Mouse (Mus musculus) c-Kit-negative CD71-positive TER-119-positive erythroid progenitor cells, embryonic 14.5 days (primary cell): Measurements from ENCODE around the gene Ly75.

Source experiments
- DNase-seq: peaks from one replicate; pipeline ENCODE4 v3.0.0-alpha.2; 2013; ENCODE audit warnings: low read depth, low spot score

Gene Ly75

GRCm38 (mm10) chr2:60382858-60383669 lies at the start of gene Ly75:
Gene Ly75 (minus strand): TSS chr2:60383303.
- no peak for DNase-seq

GRCm38 (mm10) chr2:60430315-60431021 lies 47.4 kb upstream of the Ly75 start:
- DNase-seq = no peak

- DNase-seq = peak; percentile 40
These were observed 35.0 kb upstream of the Ly75 start for GRCm38 (mm10) chr2:60418075-60418474.

GRCm38 (mm10) chr2:60414334-60414733 lies 31.2 kb upstream of the Ly75 start:
- DNase-seq = no peak

- DNase-seq = no peak
These were observed 30.0 kb upstream of the Ly75 start for GRCm38 (mm10) chr2:60413006-60413650.

GRCm38 (mm10) chr2:60411181-60411580 lies 28.1 kb upstream of the Ly75 start:
- no peak for DNase-seq

- no peak for DNase-seq
These were observed 27.1 kb upstream of the Ly75 start for GRCm38 (mm10) chr2:60409989-60410763.

- no peak for DNase-seq
These were observed 26.1 kb upstream of the Ly75 start for GRCm38 (mm10) chr2:60409194-60409593.

- no peak for DNase-seq
These were observed 24.3 kb upstream of the Ly75 start for GRCm38 (mm10) chr2:60407387-60407786.

- DNase-seq = no peak
These were observed 22.3 kb upstream of the Ly75 start for GRCm38 (mm10) chr2:60405431-60405830.

GRCm38 (mm10) chr2:60404763-60405162 lies 21.7 kb upstream of the Ly75 start:
- DNase-seq = no peak

- DNase-seq = no peak
These were observed 18.6 kb upstream of the Ly75 start for GRCm38 (mm10) chr2:60401694-60402093.

- no peak for DNase-seq
These were observed 10.7 kb upstream of the Ly75 start for GRCm38 (mm10) chr2:60393786-60394185.

GRCm38 (mm10) chr2:60392286-60392685 lies 9.2 kb upstream of the Ly75 start:
- no peak for DNase-seq

- no peak for DNase-seq
These were observed 4.3 kb upstream of the Ly75 start for GRCm38 (mm10) chr2:60387363-60387762.

- no peak for DNase-seq
These were observed 3.7 kb upstream of the Ly75 start for GRCm38 (mm10) chr2:60386835-60387234.

GRCm38 (mm10) chr2:60384763-60385085 lies 1.6 kb upstream of the Ly75 start:
- no peak for DNase-seq

GRCm38 (mm10) chr2:60384083-60384762 lies 1.1 kb upstream of the Ly75 start:
- no peak for DNase-seq

- DNase-seq = no peak
These were observed 757 bp downstream of the Ly75 start for GRCm38 (mm10) chr2:60382346-60382745.

- DNase-seq = no peak
These were observed 5.8 kb downstream of the Ly75 start for GRCm38 (mm10) chr2:60377260-60377659.

GRCm38 (mm10) chr2:60375608-60376107 lies 7.4 kb downstream of the Ly75 start:
- DNase-seq = no peak
